Mouse (Mus musculus) heart, embryonic 16.5 days (tissue): ENCODE results near the gene Gm42791. TPM values are rescaled to one million over a fixed set of nuclear protein-coding genes. Genes with fewer than 3 reads are reported as not detected.

ENCODE experiments used
- ATAC-seq: fragments of 200-750 bp; cut with Nextera tagmentation; replicated peaks from 2 replicates; pipeline ENCODE4 v1.8.0; 2017; ENCODE audit warnings: moderate number of reproducible peaks; ENCODE audit not compliant: insufficient read depth, low FRiP score; ENCODE audit errors: extremely low read depth
- H3K27ac ChIP-seq: fragments of 300-500 bp; sonication (generic); 2 replicates; pipeline ENCODE4 v1.5.1; 2014; ENCODE audit warnings: mild to moderate bottlenecking, low read length, control low read depth, moderate library complexity
- H3K27me3 ChIP-seq: fragments of 300-500 bp; sonication (generic); 2 replicates; pipeline ENCODE4 v1.6.1; 2014; ENCODE audit warnings: low read length, mixed read lengths; ENCODE audit not compliant: control insufficient read depth, insufficient read depth
- H3K36me3 ChIP-seq: fragments of 300-500 bp; sonication (generic); 2 replicates; pipeline ENCODE4 v1.6.1; 2014; ENCODE audit not compliant: control insufficient read depth, insufficient read depth
- H3K4me1 ChIP-seq: fragments of 300-500 bp; sonication (generic); 2 replicates; pipeline ENCODE4 v1.6.1; 2014; ENCODE audit warnings: low read length, mixed read lengths; ENCODE audit not compliant: control insufficient read depth, insufficient read depth
- H3K4me2 ChIP-seq: fragments of 300-500 bp; sonication (generic); 2 replicates; pipeline ENCODE4 v1.6.1; 2014; ENCODE audit warnings: low read depth, mild to moderate bottlenecking, control low read depth, low read length
- H3K4me3 ChIP-seq: fragments of 300-500 bp; sonication (generic); 2 replicates; pipeline ENCODE4 v1.5.1; 2014; ENCODE audit warnings: mild to moderate bottlenecking, control low read depth, low read length
- H3K9ac ChIP-seq: fragments of 300-500 bp; sonication (generic); 2 replicates; pipeline ENCODE4 v1.6.1; 2014; ENCODE audit warnings: low read length, control low read depth
- H3K9me3 ChIP-seq: fragments of 300-500 bp; sonication (generic); replicated peaks from 2 replicates; pipeline ENCODE4 v1.6.1; 2016; ENCODE audit warnings: low read length; ENCODE audit not compliant: control insufficient read depth
- WGBS: fragments of 180-500 bp; shearing (Covaris S2); extraction: QIAGEN DNeasy Blood & Tissue Kit; methylation state at CpG from one replicate; pipeline ENCODE4 v1.1.7; 2014; 5-methylcytosine and 5-hydroxymethylcytosine counted together
- polyA plus RNA-seq: library from polyadenylated mRNA; unstranded; fragments of >200 nt; fragmentation: Nextera tagmentation; extraction: Ambion mirVana; gene quantifications from 2 replicates; pipeline ENCODE4 v1.2.1, GENCODE M21; 2015

The Gm42791 gene
- polyA plus RNA-seq, 1 experiment from 2014 or later, result not detected

- Histone ChIP-seq H3K4me3 (no peak overlapping the region), H3K9me3 (no peaks in the 10 kb centered on the region; the same call in 1 of the 2 replicates), H3K36me3 (peaks cover 41% of the 10 kb centered on the region), H3K4me1 (no peaks in the 10 kb centered on the region), H3K4me2 (no peak overlapping the region), H3K9ac (no peak overlapping the region), H3K27ac (no peak overlapping the region), H3K27me3 (no peaks in the 10 kb centered on the region)
- no peak for ATAC-seq
- 94% methylated on average over 4 of the region's 4 CpGs for WGBS
These were observed 104.7 kb downstream of the Gm42791 start for GRCm38 (mm10) chr5:148890237-148890636.

GRCm38 (mm10) chr5:148888032-148888431, 106.9 kb downstream of the Gm42791 start:
- no peaks in the 10 kb centered on the region; the same call in 1 of the 2 replicates for H3K9me3 ChIP-seq
- 87% methylated on average over 6 of the region's 6 CpGs for WGBS
- no peak overlapping the region for H3K4me2 ChIP-seq
- no peaks in the 10 kb centered on the region for H3K4me1 ChIP-seq
- H3K9ac ChIP-seq, result no peak overlapping the region
- no peak for ATAC-seq
- H3K4me3 ChIP-seq, result no peak overlapping the region
- no peak overlapping the region for H3K27ac ChIP-seq
- H3K27me3 ChIP-seq, result no peaks in the 10 kb centered on the region
- H3K36me3 ChIP-seq, result peaks cover 39% of the 10 kb centered on the region

- Histone ChIP-seq H3K4me3 (no peak overlapping the region), H3K4me2 (peak overlapping the region; percentile 27; the same call in 1 of the 2 replicates), H3K9ac (no peak overlapping the region), H3K27me3 (no peaks in the 10 kb centered on the region), H3K27ac (no peak overlapping the region), H3K4me1 (no peaks in the 10 kb centered on the region), H3K36me3 (peaks cover 26% of the 10 kb centered on the region), H3K9me3 (no peaks in the 10 kb centered on the region; the same call in 1 of the 2 replicates)
- peak; percentile 87 for ATAC-seq
- WGBS, result 39% methylated on average over 22 of the region's 22 CpGs
These were observed 108.9 kb downstream of the Gm42791 start for GRCm38 (mm10) chr5:148885821-148886609.

GRCm38 (mm10) chr5:148883671-148884070, 111.3 kb downstream of the Gm42791 start:
- no peak overlapping the region for H3K4me3 ChIP-seq
- H3K9me3 ChIP-seq, result peaks cover 4% of the 10 kb centered on the region; the same call in 1 of the 2 replicates
- H3K27ac ChIP-seq, result no peak overlapping the region
- no peak overlapping the region for H3K9ac ChIP-seq
- 91% methylated on average over 8 of the region's 8 CpGs for WGBS
- no peak for ATAC-seq
- H3K27me3 ChIP-seq, result no peaks in the 10 kb centered on the region
- H3K4me1 ChIP-seq, result no peaks in the 10 kb centered on the region
- no peak overlapping the region for H3K4me2 ChIP-seq
- H3K36me3 ChIP-seq, result peaks cover 25% of the 10 kb centered on the region

GRCm38 (mm10) chr5:148879218-148879617, 115.7 kb downstream of the Gm42791 start:
- H3K9me3 ChIP-seq, result peaks cover 4% of the 10 kb centered on the region; the same call in 1 of the 2 replicates
- WGBS, result 86% methylated on average over 6 of the region's 6 CpGs

GRCm38 (mm10) chr5:148873116-148873515, 121.8 kb downstream of the Gm42791 start:
- H3K27me3 ChIP-seq, result no peaks in the 10 kb centered on the region
- no peaks in the 10 kb centered on the region for H3K9me3 ChIP-seq
- 70% methylated on average over 8 of the region's 8 CpGs for WGBS
- H3K4me1 ChIP-seq, result no peaks in the 10 kb centered on the region
- no peak overlapping the region for H3K9ac ChIP-seq
- no peak for ATAC-seq
- no peak overlapping the region for H3K4me2 ChIP-seq
- H3K4me3 ChIP-seq, result no peak overlapping the region
- H3K36me3 ChIP-seq, result peaks cover 15% of the 10 kb centered on the region; the same call in 1 of the 2 replicates
- no peak overlapping the region for H3K27ac ChIP-seq

More at GRCm38 (mm10) chr5:148879218-148879617, 115.7 kb downstream of the Gm42791 start:
- no peak overlapping the region for H3K4me2 ChIP-seq
- H3K4me3 ChIP-seq, result no peak overlapping the region
- no peak for ATAC-seq
- no peaks in the 10 kb centered on the region for H3K4me1 ChIP-seq
- H3K27ac ChIP-seq, result no peak overlapping the region
- no peak overlapping the region for H3K9ac ChIP-seq
- H3K27me3 ChIP-seq, result no peaks in the 10 kb centered on the region
- peaks cover 27% of the 10 kb centered on the region for H3K36me3 ChIP-seq

- H3K27ac ChIP-seq, result no peak overlapping the region
- 38% methylated on average over 3 of the region's 3 CpGs for WGBS
- no peaks in the 10 kb centered on the region for H3K4me1 ChIP-seq
- H3K9ac ChIP-seq, result no peak overlapping the region
- H3K9me3 ChIP-seq, result no peaks in the 10 kb centered on the region
- H3K4me3 ChIP-seq, result no peak overlapping the region
- ATAC-seq, result no peak
- H3K27me3 ChIP-seq, result no peaks in the 10 kb centered on the region
- H3K4me2 ChIP-seq, result no peak overlapping the region
- peaks cover 3% of the 10 kb centered on the region; the same call in 1 of the 2 replicates for H3K36me3 ChIP-seq
These were observed 125.4 kb downstream of the Gm42791 start for GRCm38 (mm10) chr5:148869583-148869982.

- no peak overlapping the region for H3K4me2 ChIP-seq
- no peaks in the 10 kb centered on the region for H3K27me3 ChIP-seq
- H3K4me1 ChIP-seq, result no peaks in the 10 kb centered on the region
- ATAC-seq, result no peak
- no peaks in the 10 kb centered on the region for H3K9me3 ChIP-seq
- WGBS, result 79% methylated on average over 6 of the region's 6 CpGs
- no peak overlapping the region for H3K9ac ChIP-seq
- no peak overlapping the region for H3K4me3 ChIP-seq
- H3K36me3 ChIP-seq, result no peaks in the 10 kb centered on the region
- H3K27ac ChIP-seq, result no peak overlapping the region
These were observed 127.2 kb downstream of the Gm42791 start for GRCm38 (mm10) chr5:148867766-148868165.

GRCm38 (mm10) chr5:148867171-148867570, 127.8 kb downstream of the Gm42791 start:
- Histone ChIP-seq H3K27me3 (no peaks in the 10 kb centered on the region), H3K36me3 (no peaks in the 10 kb centered on the region), H3K27ac (no peak overlapping the region), H3K4me3 (no peak overlapping the region), H3K4me2 (no peak overlapping the region), H3K9ac (no peak overlapping the region), H3K4me1 (no peaks in the 10 kb centered on the region), H3K9me3 (no peaks in the 10 kb centered on the region)
- WGBS, result 69% methylated on average over 7 of the region's 7 CpGs
- ATAC-seq, result no peak
